Mouse (Mus musculus) cerebellum, adult 9-10 months (tissue): ENCODE results near the gene Art2b.
"Not testable (repeated sequence)": the region's sequence is repeated elsewhere in the genome, so short reads cannot be mapped to it uniquely, and the experiment has no call there.

Source experiments
- DNase-seq: peaks from one replicate; pipeline ENCODE4 v3.0.0; 2022

The Art2b gene

GRCm38 (mm10) chr7:101559393-101559792 is 26.0 kb downstream of the Art2b start:
- DNase-seq = not testable (repeated sequence)

DNA sequence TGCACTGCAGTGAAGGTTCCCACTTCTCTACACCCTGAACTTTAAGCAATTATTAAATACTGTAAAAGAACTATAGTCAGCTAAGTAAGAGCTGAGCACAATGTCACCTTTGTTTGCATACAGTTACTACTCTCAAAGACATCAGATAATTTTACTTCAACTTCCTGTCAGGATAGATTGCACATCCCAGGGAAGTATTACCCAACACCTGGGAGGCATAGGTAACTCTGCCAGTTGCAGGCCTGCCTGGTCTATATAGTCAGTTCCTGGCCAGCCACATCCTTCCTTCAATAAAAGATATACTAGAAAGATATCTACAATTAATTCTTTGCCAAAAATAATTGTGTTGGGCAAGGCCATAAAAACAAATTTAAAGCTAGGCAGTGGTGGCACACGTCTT is 28.0 kb downstream of the Art2b start:
- DNase-seq = no peak

- DNase-seq = not testable (repeated sequence)
These were observed 29.9 kb downstream of the Art2b start for GRCm38 (mm10) chr7:101555473-101555872.

- no peak for DNase-seq
These were observed 33.9 kb downstream of the Art2b start for GRCm38 (mm10) chr7:101551530-101551929.

DNA sequence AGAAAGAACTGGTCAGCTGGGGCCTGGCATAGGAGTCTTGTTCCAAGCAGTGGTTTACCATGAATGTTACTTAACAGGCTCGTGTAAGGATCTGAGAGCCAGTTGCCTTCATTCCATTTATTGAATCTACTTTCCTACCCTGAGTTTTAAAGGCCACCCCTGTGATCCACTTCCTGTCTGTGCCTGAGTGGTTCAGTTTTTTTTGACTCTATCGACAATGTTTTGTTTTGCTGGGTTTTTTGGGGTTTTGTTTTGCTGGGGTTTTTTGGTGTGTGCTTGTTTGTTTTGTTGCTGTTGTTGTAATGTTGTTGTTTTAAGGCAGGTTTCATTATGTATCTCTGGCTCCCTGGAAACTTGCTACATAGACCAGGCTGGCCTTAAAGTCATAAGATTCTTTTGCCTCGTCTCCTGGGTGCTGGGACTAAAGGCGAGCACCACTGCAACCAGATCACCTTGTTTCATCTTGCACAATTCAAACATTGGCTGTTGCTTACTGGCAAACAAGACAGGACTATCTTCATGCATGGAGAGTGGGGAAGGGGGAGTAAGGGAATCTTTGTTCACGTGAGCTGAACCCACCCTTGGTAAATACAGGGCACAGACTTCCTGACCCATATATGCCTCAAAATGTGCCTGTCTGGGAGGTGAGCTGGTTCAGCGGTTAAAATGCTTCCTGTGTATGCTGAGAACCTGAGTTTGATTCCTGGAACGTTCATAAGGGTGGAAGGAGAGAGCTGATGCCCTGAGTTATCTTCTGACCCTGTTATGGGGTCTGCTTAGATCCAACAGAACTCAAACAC is 34.5 kb downstream of the Art2b start:
- no peak for DNase-seq

DNA sequence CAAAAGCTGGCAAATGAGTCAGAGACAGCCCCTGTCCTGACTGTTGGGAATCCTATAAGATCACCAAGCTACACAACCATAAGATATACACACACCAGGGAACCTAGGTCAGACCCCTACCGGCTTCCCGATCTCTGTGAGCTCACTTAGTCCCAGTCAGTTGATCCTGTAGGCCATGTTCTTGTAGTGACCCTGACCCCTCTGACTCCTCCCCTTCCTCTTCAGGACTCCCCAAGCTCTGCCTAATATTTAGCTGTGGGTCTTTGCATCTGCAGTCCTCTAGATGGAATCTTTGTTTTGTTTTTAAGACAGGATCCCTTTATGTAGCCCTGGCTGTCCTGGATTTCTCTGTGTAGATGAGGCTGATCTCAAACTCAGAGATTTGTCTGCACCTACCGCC is 36.1 kb downstream of the Art2b start:
- DNase-seq = no peak

GRCm38 (mm10) chr7:101547651-101548050 is 37.7 kb downstream of the Art2b start:
- no peak for DNase-seq

GRCm38 (mm10) chr7:101541734-101542133 is 43.7 kb downstream of the Art2b start:
- no peak for DNase-seq

- DNase-seq = peak; percentile 65
These were observed 44.3 kb downstream of the Art2b start for GRCm38 (mm10) chr7:101541132-101541531.

DNA sequence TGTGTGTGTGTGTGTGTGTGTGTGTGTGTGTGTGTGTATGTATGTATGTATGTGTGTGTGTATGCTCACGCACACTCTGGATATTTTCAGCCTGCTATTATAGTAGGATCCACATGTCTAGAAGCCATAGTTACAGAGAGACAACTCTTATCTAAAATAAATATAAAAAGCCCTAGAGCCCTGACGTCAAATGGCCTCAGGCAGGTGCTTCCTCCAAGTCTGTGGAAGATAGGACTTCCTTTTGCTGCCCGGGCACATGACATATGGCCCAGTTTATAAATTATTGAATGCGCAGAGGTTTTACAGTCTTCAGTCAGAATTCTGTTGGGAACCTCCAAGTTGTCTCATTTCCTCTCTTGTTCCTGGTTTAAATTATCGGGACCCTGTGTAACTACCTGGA is 44.7 kb downstream of the Art2b start:
- DNase-seq = no peak

DNA sequence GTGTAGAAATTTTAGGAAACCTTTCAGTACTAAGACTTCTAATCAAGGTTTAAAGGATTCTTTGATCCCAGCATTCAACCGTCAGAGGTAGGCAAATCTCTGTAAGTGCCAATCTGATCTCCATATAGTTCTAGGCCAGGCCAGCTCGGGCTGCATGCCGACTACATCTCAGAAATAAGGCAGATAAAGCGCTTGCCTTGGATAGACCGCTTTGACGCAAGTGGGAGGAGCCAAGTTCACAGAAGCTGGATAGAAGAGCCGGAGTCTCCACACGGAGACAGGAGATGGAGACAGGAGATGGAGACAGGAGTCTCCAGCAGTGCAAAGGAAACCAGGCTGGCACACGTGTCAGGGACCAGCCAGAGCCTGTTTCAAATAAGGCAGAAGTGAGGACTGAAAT is 45.6 kb downstream of the Art2b start:
- no peak for DNase-seq

GRCm38 (mm10) chr7:101538141-101538933 is 47.1 kb downstream of the Art2b start:
- DNase-seq = peak; percentile 12

DNA sequence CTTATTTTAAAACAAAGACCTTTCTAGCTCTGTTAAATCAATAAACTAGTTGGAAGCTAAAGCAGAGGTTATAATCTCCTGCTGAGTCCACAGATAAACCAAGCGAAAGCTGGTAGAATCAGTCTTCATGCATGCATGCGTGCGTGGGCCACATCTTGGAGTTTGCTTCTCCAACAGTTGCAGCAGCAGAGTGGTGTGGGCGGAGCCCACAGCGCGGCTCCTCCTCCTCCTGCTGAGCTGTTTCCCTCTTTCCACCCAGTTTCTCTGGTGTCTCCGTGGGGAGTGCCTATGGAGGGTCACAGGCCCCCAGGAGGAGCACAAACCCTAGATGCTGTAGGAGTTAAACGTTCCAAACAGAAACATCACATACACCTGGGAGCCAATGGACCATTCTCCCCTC is 47.9 kb downstream of the Art2b start:
- no peak for DNase-seq

DNA sequence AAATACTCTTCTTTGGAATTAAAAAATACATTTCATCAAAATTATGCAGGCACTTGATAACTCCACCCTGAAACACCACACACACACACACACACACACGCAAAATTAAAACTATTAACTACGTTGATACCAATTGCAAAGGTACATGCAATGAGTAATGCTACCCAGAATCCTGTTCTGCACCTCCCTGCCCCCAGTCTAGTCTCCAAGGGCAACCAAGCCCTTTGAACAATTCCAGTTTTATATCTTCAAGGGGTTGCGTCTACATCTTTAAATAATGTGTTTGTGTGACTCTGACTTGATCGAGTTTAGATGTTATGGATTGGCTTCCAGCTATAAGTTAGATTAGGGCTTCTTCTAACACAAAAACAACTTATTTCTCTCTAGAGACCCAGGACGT is 49.9 kb downstream of the Art2b start:
- DNase-seq = no peak

- DNase-seq = no peak
These were observed 50.3 kb downstream of the Art2b start for GRCm38 (mm10) chr7:101535102-101535501.

GRCm38 (mm10) chr7:101534428-101534827 is 51.0 kb downstream of the Art2b start:
- no peak for DNase-seq
